Mouse (Mus musculus) cerebellum, adult (tissue): Measurements from ENCODE around the gene Nasp.
"Not testable (repeated sequence)": the region's sequence is repeated elsewhere in the genome, so short reads cannot be mapped to it uniquely, and the experiment has no call there.

Experiments
- ATAC-seq: cut with Nextera tagmentation; 2 replicates; pipeline ENCODE4 v1.9.2; 2017; ENCODE audit warnings: mild to moderate bottlenecking, moderate library complexity, mixed read lengths; ENCODE audit not compliant: insufficient number of reproducible peaks, low FRiP score, low TSS enrichment

Gene Nasp

GRCm38 (mm10) chr4:116627722-116628662 is at the start of gene Nasp:
Nasp (minus strand) TSS chr4:116627941.
- ATAC-seq: peak; percentile 96

- no peak for ATAC-seq
Measured at GRCm38 (mm10) chr4:116676027-116676426, 48.3 kb upstream of the Nasp start.

DNA sequence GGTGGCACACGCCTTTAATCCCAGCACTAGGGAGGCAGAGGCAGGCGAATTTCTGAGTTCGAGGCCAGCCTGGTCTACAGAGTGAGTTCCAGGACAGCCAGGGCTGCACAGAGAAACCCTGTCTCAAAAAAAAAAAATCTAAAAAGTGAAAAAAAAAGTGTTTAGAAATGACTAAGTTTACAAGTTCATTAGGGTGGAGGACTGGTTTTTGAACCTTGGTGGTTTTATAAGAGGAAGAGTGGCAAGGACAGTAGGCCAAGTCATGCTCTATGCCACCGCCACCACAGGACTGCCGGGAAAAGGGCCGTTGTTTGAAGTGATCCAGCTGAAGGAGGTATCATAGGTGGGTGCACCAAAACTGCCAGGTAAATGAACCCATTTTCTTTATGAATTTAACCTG is 47.0 kb upstream of the Nasp start:
- ATAC-seq: not testable (repeated sequence)

- ATAC-seq: no peak
Measured at GRCm38 (mm10) chr4:116672785-116673184, 45.0 kb upstream of the Nasp start.

DNA sequence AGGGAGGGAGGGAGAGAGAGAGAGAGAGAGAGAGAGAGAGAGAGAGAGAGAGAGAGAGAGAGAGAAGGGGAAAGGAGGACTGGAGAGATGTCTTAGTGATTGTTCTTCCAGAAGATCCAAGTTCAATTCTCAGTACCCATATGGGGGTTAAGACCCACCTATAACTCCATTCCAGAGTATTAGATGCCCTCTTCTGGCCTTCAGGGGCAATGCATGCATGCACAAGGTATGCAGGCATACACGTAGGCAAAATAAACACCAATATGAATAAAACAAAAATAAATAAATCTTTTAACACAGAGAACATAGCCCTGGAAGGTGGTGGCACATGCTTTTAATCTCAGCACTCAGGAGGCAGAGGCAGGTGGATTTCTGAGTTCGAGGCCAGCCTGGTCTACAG is 41.5 kb upstream of the Nasp start:
- ATAC-seq: no peak

DNA sequence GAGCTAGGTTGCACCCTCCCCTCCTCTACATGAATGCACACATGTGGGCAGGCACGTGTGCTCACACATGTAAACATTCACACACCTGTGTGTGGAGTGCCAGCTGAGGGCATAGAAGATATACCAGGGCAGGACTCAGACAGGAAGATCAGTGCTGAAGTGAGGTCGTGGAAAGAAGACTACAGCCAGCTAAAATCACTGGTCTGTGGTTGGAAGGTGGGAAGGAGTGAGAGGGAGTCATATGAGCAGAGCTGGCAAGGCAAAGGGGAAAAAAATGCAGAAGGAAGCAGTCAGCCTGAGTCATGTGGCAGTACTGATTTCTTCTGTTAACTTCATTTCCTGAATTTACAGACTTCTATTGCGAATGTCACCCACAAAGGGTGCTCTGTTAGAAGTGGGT is 40.4 kb upstream of the Nasp start:
- ATAC-seq: no peak

GRCm38 (mm10) chr4:116666625-116667024 is 38.9 kb upstream of the Nasp start:
- no peak for ATAC-seq

GRCm38 (mm10) chr4:116661998-116662397 is 34.3 kb upstream of the Nasp start:
- no peak for ATAC-seq

DNA sequence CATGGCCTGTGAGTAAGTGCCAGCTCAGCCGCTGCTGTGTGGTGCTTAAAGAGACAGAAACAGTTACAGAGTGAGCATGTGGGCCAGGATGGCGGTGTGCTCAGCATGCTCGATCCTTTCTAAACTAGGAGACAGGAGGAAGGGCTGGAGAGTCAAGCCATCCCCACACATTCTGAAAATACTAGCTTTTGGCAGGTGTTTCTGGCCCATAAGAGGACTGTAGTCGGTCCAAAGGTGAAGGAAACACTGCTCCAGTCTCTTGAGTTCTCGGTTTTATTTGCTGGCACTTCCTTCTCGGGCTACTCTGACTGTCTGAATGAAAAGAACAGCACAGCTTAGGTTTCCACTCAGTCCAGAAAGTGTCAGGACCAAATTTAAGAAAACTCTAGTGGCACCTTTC is 33.1 kb upstream of the Nasp start:
- no peak for ATAC-seq

- ATAC-seq: not testable (repeated sequence)
Measured at GRCm38 (mm10) chr4:116659916-116660315, 32.2 kb upstream of the Nasp start.

- no peak for ATAC-seq
Measured at GRCm38 (mm10) chr4:116659474-116659873, 31.7 kb upstream of the Nasp start.

- ATAC-seq: no peak
Measured at GRCm38 (mm10) chr4:116657971-116658370, 30.2 kb upstream of the Nasp start.

DNA sequence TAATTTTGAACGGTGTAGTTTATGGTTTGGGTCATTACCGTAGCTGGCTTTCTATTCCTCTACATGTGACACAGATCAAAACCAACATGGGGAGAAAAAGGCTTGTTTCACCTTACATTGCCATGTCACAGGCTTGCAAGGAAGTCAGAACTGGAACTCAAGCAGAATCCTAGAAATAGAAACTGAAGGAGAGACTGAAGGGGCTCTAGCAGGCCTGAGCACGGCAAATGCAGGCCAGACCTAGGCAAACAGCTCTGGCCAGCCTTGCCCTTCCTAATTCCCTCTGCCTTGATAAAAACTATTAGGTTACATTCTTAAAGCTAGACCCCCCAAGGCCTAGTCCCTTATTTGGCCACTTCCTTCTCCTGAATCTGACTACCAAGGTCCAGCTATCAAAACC is 27.9 kb upstream of the Nasp start:
- no peak for ATAC-seq

DNA sequence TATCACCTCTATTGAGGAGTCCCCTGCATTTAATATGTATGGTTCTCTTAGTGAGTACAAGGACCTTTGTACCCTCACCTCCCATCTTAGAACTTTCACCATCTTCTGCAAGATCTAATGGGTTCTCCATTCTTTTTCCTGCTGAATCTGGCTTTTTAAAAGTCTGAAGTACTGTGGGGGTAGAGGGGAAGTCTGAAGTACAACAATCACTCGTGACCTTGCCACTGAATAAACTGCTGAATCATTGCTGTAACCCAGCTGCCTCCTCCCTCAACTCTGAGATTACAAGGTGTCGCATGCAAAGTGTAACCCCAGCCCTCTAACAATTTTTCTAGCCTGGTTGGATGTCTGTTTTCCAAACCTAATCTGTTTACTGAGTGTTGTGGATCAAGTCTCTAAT is 27.4 kb upstream of the Nasp start:
- no peak for ATAC-seq

DNA sequence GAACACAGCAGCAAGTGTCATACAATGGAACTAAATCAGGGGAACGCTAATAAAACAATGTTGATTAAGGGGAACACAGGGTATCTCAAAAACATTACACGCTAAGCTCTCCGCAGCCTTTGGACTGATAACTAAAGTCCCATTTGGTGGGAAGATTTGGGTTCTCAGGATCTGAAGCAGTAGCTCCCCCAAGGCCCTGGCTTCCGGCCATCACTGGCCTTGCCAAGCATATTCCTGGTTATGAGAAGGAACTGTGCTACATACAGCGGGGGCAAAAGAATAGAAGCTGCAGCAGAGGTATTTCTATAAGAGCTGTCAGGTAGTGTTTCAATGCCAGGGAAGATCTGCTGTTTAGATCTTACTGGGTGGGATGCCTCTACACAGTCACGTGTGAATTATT is 25.5 kb upstream of the Nasp start:
- ATAC-seq: no peak

DNA sequence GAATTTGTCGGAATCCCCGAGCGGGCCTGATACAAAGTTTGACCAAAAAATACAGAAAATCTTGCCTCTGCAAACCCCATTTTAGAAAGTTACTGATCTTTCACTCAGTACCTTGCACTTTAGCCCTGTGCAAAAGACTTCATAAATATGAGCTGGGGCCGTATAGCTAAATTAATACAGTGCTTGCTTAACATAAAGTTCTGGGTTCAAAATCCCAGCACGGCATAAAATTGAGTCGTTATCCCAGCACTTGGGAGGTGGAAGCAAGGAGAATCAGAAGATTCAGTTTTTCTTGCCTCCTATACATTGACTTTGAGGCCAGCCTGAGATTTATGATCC is 24.0 kb upstream of the Nasp start:
- ATAC-seq: no peak

- ATAC-seq: peak; percentile 99
Measured at GRCm38 (mm10) chr4:116650924-116651796, 23.4 kb upstream of the Nasp start, which contains the start of gene Akr1a1. Akr1a1 (minus strand) TSS chr4:116651680.

DNA sequence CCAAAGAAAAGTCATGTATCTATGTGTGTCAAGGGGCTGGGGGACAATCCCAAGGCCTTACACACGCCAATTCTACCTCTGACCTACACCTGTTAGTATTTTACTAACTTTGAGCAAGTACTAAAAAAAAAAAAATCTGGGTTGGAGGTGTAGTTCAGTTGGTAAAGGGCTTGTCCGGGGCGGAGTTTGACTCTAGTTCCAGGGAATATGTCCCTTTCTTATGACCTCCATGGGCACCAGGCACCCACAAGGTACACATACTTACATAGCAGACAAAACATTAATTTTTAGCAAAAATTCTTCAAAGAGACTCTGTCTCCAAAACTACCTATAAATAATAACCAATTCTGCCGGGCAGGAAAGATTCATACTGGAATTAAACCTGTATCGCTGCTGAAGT is 22.6 kb upstream of the Nasp start:
- no peak for ATAC-seq

DNA sequence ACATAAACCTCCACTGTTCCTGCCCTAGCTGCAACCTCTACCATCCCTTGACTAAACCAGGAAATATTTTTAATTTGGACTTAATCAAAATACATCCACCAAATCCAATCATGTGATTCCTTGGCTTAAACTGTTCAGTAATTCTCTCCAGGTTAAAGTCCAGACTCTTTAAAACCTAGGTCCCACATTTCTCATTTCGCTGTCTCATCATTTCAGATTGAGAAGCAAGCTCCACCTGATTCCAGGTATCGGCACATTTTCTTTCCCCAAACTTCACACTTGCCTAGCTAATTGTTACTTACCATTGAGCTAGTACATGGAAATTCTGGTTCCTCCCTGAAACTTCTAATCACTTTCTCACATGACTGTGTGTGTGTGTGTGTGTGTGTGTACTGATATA is 21.7 kb upstream of the Nasp start:
- no peak for ATAC-seq

GRCm38 (mm10) chr4:116645624-116646023 is 17.9 kb upstream of the Nasp start:
- no peak for ATAC-seq

DNA sequence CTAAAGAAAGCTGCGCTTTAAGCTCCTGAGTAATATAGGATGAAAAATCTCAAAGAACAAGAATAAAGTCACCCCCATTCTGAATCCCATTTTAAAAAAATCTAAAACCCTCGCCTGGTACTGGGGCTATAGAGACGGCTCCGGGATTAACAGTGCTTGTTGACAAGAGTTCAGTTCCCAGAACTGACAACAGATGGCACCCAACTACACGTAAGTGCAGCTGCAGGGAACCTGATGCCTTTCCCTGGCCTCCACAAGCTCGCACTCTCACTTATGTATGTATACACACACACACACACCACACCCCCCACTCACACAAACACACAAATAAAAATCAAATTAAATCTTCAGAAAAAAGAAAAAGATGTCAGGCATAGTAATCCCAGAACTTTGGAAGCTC is 16.6 kb upstream of the Nasp start:
- ATAC-seq: no peak
